Mouse (Mus musculus): ENCODE results near the gene Sgcg. TPM values are rescaled to one million over a fixed set of nuclear protein-coding genes. Genes with fewer than 3 reads are reported as not detected.

The Sgcg gene
- total RNA-seq, 1 experiment from 2014 or later = not detected

DNA sequence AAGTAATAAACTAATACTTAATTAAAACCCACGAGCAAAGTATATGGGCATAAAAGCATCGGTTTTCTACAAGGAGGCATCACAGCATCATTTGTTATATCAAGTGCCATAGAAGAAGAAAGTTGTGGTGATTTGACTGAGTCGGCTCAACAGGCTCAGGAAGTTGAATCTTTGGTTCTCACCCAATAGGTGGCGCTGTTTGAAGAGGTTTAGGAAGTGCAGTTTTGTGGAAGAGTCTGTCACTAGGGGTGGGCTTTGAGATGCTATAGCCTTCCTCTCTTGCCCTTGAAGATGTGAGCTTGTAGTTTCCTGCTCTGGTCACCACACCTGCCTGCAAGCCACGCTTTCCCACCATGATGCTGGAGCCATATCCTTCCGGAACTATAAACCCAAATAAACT lies 15.7 kb downstream of the Sgcg start:
- ATAC-seq (replicated peaks in 1 of 2; ENCODE audit: insufficient read depth in 1 of 2, low FRiP score in 2 of 2, low TSS enrichment in 1 of 2, low read depth in 1 of 2, poor library complexity in 2 of 2, severe bottlenecking in 2 of 2) = peak in 1 of 2 experiments; percentile 69; a peak in 1 of 4 replicates

DNA sequence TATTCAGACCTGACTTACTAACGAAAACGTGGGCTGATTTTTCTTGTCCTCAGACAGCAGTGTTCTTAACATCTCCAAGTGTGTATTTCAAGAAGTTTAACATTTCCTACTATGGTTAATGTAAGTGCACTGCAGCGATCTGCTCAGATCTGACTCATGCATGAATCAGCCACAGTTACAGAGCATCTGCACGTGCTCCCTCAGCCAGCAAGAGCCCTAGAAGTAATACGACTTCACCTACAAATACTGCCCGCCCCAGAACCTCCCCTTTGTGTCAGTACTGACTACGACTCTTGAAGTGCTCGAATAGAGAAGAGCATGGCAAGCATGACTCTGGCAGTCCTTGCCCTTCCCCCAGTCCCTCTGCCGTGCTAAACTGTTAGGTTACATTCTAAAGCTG lies 19.5 kb downstream of the Sgcg start:
- ATAC-seq (replicated peaks in 1 of 2; ENCODE audit: insufficient read depth in 1 of 2, low FRiP score in 2 of 2, low TSS enrichment in 1 of 2, low read depth in 1 of 2, poor library complexity in 2 of 2, severe bottlenecking in 2 of 2) = no peak

DNA sequence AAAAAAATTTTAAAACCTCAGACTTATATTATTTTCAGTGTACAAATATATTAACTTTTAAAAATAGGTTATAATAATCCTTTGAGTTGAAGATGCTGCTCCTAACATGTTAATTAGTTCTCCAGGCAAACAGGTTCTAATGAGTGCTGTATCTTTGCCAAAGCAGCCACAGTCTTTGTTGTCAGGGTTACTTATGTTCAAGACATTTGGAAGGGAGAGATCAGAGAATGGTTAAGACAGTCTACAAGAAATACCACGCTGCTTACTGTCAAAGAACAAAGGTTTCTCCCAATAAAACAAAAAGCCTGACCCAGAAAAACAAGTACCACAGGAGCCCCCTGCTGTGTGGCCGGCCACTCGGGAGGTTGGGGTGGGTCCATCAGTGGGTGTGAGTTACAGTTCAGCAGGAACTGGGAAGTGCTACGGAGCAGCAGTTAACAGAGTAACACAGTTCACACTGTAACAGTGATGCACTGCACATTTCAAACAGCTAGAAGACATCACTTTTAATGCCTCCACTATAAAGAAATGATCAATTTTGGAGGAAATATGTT lies 21.1 kb downstream of the Sgcg start:
- ATAC-seq (replicated peaks in 1 of 2; ENCODE audit: insufficient read depth in 1 of 2, low FRiP score in 2 of 2, low TSS enrichment in 1 of 2, low read depth in 1 of 2, poor library complexity in 2 of 2, severe bottlenecking in 2 of 2) = no peak

DNA sequence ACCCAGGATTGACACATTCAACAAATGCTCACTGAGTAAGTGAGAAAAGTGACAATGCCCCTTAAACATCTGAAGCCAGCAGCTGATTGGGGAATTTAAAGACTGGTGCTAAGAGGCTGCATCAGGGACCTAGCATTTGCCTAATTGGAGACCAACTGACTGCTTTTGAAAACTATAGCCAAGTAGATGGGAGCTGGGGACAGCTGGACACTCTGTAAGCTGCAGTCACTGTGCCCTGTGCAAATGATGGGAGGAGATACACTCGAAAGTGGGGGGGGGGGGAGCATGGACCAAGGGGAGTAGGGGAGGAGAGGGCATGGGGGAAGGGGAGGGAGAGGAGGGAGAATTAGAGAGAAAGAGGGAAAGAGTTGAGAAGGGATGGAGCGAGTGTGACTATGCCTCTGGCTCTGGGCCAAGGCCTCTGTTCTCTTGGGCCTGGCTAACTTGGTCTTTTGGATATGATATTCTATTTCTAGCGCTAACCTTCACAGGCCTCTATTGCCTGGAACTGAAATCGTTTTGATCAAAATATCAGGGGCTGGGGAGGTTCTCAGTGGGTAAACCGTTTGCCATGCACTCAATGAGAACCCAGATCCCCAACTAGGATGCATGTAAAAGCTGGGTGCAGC lies 22.3 kb downstream of the Sgcg start:
- ATAC-seq (replicated peaks in 1 of 2; ENCODE audit: insufficient read depth in 1 of 2, low FRiP score in 2 of 2, low TSS enrichment in 1 of 2, low read depth in 1 of 2, poor library complexity in 2 of 2, severe bottlenecking in 2 of 2) = no peak

DNA sequence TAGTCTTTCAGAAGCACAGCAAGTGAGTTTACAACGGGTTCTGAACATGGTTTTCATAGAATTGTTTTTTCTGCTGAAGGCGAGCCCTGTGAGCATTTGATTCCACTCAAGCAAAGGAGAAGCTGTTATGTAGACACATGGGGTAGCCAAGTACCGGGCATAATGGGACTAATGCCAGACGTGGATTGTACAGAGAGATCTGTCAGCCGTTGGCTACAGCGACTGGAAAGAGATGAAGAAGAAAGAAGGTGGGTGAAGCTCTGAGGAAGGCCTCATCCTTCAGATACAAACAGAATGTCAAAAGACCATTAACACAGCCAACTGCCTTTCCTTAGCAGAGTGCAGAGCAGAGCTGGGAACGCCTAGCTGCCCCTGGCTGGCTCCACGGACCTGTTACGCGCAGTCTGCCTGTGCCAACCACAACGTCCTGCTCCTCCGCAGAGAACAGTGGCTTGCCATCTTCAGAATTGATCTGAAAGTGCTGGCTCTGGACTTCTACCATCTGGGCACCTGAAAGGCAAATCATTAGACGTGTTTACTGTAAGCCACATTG lies 26.2 kb downstream of the Sgcg start:
- ATAC-seq (replicated peaks in 1 of 2; ENCODE audit: insufficient read depth in 1 of 2, low FRiP score in 2 of 2, low TSS enrichment in 1 of 2, low read depth in 1 of 2, poor library complexity in 2 of 2, severe bottlenecking in 2 of 2) = no peak

DNA sequence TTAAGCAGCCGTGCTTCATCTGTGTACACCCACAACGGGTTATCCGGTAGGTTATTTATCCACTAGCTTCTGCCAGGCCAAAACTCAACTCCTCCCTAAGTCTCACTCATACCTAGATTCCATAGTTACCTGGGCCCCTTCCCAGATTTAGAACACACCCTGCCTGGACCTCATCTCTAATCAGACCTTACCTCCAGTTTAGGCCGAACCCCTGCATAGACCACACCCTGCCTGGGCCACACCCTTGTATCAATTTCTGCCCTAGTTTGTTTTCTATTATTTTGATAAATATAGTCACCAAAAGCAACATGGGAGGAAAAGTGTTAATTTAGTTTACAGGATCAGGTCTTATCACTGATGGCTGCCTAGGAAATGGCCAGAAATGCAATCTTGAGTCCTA lies 28.1 kb downstream of the Sgcg start:
- ATAC-seq (replicated peaks in 1 of 2; ENCODE audit: insufficient read depth in 1 of 2, low FRiP score in 2 of 2, low TSS enrichment in 1 of 2, low read depth in 1 of 2, poor library complexity in 2 of 2, severe bottlenecking in 2 of 2) = no peak

DNA sequence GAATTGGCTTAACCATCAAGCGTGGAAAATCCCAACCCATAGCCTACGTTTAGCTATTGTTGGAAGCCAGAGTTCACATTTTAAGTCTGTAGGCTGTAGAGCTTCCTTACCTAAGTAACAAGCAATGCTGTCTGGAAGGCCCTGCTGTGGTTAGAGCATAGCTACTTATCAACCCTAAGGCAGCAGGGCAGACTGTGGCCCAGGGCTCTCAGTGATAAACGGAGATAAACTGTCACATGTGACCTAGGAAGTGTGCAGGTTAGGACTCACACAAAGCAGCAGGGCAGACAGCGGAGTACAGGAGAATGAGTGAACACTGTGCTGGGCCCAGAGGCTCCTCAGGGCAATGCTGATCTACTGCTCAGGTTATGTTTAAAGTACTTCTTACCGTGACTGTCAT lies 28.5 kb downstream of the Sgcg start:
- peak in 1 of 2 experiments; percentile 29; a peak in 1 of 4 replicates for ATAC-seq (replicated peaks in 1 of 2; ENCODE audit: insufficient read depth in 1 of 2, low FRiP score in 2 of 2, low TSS enrichment in 1 of 2, low read depth in 1 of 2, poor library complexity in 2 of 2, severe bottlenecking in 2 of 2)

DNA sequence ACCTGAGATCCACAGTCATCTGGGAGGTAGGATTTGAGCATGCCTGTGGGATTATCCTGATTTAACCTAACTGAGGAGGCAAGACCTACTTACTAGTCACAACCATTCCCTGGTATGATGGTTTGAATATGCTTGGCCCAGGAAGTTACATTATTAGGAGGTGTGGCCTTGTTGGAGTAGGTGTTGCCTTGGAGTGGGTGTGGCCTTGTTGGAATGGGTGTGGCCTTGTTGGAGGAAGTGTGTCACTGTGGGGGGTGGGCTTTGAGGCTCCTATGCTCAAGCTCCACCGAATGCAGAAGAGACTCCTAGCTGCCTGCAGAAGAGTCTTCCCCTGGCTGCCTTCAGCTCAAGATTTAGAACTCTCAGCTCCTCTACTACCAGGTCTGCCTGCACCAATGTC lies 32.1 kb downstream of the Sgcg start:
- ATAC-seq (replicated peaks in 1 of 2; ENCODE audit: insufficient read depth in 1 of 2, low FRiP score in 2 of 2, low TSS enrichment in 1 of 2, low read depth in 1 of 2, poor library complexity in 2 of 2, severe bottlenecking in 2 of 2) = no peak

DNA sequence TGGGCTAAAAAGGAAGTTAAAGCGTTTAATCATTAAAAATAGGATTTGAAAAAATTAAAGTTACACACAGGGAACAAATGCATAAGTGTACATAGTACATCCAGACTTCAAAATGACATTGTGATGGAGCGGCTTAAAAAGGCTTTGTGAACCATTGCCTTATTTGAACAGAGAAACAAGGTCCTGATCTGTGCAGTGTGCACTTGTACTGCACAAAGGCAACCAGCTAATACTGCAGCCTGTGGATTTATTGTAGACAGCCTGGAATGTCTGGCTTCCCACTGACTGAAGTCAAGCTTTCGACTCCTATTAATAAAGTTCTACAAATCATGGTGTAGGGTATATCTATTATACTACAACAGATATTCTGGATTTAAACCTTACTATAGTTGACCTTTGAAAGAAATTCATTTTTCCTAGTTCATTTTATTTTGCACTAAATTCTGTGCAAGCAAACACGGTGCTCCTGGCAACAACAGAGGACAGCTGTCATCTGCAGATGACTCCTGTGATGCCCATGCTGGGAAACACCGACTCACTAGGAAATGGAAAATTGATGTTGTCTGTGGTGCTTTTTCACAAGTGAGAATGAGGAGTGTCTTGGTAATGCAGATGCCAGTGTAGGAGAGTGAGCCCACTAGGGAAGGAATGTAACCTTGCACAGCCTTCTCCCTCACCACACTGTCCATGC lies 33.8 kb downstream of the Sgcg start:
- no peak for ATAC-seq (replicated peaks in 1 of 2; ENCODE audit: insufficient read depth in 1 of 2, low FRiP score in 2 of 2, low TSS enrichment in 1 of 2, low read depth in 1 of 2, poor library complexity in 2 of 2, severe bottlenecking in 2 of 2)

DNA sequence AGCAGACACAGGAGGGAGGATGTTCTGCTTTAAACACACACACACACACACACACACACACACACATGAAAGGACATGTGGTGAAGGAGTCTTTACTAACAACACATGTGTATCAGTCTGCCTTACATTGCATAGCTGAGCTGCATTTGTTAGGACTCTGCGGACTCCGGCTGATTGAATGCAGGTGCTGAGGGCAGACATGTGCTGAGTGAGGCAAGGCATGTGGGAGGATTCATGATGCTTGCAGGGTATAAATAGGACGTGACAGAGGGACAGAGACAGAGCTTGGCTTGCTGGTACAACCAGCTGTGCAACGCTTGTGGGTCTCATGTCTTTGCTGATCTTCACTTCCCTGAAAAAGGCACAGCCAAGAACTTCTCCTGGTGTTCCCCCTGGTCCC lies 34.5 kb downstream of the Sgcg start:
- ATAC-seq (replicated peaks in 1 of 2; ENCODE audit: insufficient read depth in 1 of 2, low FRiP score in 2 of 2, low TSS enrichment in 1 of 2, low read depth in 1 of 2, poor library complexity in 2 of 2, severe bottlenecking in 2 of 2) = no peak

DNA sequence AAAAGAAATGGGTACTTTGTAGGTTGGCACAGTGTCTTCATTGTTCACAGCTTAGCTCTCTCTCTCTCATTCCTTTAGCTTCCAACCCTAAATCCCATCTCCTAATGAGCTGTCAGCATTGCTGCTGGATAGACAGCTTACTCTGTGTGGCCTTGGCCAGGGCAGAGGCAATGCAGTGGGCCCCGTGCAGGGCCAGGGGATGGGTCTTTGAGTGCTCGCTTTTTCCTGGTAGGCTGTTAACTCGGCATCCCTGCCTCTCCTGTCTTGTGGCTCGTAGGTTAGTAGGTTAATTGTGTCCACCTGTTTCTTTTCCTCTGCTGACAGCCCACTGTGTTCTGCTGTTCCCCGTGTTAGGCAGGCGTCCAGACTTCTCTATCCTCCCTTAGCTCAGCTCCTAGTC lies 35.8 kb downstream of the Sgcg start:
- ATAC-seq (replicated peaks in 1 of 2; ENCODE audit: insufficient read depth in 1 of 2, low FRiP score in 2 of 2, low TSS enrichment in 1 of 2, low read depth in 1 of 2, poor library complexity in 2 of 2, severe bottlenecking in 2 of 2) = no peak; a peak in 1 of 4 replicates

DNA sequence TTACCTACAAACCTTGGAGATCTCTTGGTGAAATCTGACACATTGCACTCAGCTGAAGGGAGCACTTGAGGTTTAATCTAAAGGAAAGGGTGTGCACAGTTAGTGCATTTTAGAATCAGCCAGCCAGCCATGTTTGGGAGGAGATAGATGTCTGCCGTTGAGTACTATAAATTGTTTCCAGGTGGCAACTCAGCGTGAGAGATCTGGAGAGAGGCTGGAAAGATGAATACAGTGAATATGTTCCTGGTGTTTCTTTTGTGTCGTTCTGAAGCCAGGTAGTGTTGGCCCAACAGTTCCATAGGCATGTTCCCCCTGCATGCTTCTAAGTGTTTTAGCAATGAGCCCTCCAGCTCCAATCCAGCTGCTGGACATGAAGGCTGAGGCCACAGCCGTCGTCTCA lies 37.1 kb downstream of the Sgcg start:
- no peak for ATAC-seq (replicated peaks in 1 of 2; ENCODE audit: insufficient read depth in 1 of 2, low FRiP score in 2 of 2, low TSS enrichment in 1 of 2, low read depth in 1 of 2, poor library complexity in 2 of 2, severe bottlenecking in 2 of 2)

DNA sequence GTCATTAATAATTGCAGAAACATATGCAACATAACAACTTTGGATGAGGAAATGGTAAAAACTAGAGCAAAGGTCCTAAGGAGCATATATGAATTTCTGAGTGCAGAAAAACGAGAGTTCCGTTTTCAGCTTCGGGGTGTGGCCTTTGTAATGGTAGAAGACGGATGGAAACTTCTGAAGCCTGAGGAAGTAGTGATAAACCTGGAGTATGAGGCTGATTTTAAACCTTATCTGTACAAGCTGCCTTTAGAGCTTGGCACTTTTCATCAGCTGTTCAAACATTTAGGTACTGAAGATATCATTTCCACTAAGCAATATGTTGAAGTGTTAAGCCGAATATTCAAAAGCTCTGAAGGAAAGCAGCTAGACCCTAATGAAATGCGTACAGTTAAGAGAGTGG lies 46.5 kb downstream of the Sgcg start:
- ATAC-seq (replicated peaks in 1 of 2; ENCODE audit: insufficient read depth in 1 of 2, low FRiP score in 2 of 2, low TSS enrichment in 1 of 2, low read depth in 1 of 2, poor library complexity in 2 of 2, severe bottlenecking in 2 of 2) = no peak

DNA sequence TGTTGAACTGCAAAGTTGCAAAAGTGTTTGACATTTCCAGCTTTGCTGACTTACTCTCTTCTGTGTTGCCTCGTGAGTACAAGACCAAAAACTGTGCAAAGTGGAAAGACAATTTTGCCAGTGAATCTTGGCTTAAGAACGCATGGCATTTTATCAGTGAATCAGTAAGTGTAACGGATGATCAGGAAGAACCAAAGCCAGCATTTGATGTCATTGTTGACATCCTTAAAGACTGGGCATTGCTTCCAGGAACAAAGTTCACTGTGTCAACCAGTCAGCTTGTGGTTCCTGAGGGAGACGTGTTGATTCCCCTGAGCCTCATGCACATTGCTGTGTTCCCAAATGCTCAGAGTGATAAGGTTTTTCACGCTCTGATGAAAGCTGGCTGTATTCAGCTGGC lies 48.2 kb downstream of the Sgcg start:
- no peak for ATAC-seq (replicated peaks in 1 of 2; ENCODE audit: insufficient read depth in 1 of 2, low FRiP score in 2 of 2, low TSS enrichment in 1 of 2, low read depth in 1 of 2, poor library complexity in 2 of 2, severe bottlenecking in 2 of 2)

DNA sequence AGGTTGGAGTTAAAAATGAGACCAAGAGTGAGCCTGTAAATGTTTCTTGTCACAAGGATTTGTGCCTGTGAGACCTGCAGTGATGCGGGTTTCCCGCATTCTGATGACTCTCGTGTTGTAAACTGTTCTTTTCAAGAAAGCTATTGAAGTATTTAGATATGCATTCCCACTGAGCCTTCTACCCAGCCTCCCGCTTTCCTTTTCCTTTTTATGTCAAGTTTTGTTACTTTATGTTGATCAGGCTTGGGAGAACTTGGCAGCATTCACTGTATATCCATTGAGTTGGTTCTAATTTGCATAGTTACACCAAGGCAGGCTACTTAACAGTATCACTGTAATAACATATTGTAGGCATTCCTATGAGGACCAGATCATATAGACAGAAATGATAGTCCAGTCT lies 63.9 kb downstream of the Sgcg start:
- ATAC-seq (replicated peaks in 1 of 2; ENCODE audit: insufficient read depth in 1 of 2, low FRiP score in 2 of 2, low TSS enrichment in 1 of 2, low read depth in 1 of 2, poor library complexity in 2 of 2, severe bottlenecking in 2 of 2) = no peak

DNA sequence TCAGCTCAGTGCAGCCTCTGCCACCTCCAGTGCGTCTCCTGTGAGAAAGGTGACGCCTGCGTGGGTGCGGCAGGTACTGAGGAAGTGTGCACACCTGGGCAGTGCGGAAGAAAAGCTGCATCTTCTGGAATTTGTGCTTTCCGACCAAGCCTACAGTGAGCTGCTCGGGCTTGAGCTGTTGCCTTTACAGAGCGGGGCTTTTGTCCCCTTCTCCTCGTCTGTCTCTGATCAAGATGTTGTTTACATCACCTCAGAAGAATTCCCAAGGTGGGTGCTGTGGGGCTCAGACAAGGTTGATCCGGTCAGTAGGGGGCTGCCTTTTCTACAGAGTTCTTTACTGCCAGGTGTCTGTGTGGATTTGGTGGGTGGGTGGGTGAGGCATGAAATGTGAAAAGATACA lies 66.0 kb downstream of the Sgcg start:
- no peak for ATAC-seq (replicated peaks in 1 of 2; ENCODE audit: insufficient read depth in 1 of 2, low FRiP score in 2 of 2, low TSS enrichment in 1 of 2, low read depth in 1 of 2, poor library complexity in 2 of 2, severe bottlenecking in 2 of 2)

DNA sequence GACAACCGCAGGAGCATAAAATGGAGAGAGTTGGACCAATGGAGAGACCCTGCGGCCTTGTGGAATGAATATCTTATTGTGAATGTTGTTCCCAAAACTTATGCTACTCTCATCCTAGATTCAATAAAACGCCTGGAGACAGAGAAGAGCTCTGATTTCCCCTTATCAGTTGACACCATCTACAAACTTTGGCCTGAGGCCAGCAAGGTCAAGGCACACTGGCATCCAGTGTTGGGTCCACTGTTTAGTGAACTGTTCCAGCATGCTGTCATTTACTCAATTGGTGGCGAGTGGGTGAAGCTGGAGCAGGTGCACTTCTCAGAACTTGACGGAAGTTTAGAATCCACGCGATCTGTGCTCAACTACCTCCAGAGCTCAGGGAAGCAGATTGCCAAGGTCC lies 66.4 kb downstream of the Sgcg start:
- ATAC-seq (replicated peaks in 1 of 2; ENCODE audit: insufficient read depth in 1 of 2, low FRiP score in 2 of 2, low TSS enrichment in 1 of 2, low read depth in 1 of 2, poor library complexity in 2 of 2, severe bottlenecking in 2 of 2) = no peak

DNA sequence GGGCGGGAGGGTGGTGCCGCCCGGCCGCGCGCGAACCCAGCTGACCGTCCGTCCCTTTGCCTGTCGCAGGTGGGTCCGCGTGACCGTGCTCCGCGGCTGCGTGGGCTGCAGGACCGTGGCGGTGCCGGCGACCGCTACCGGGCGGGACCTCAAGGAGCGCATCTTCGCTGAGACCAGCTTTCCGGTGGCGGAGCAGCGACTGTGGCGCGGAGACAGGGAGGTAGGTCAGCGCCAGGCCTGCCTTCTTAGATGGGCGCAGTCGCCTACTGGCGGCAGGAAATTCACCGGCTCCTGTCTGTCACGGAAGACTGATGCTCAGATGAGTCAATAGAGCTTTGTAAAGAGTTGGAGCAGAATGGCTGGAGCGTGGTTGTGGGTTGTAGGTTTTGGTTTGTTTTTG lies 85.1 kb downstream of the Sgcg start:
- ATAC-seq (replicated peaks in 1 of 2; ENCODE audit: insufficient read depth in 1 of 2, low FRiP score in 2 of 2, low TSS enrichment in 1 of 2, low read depth in 1 of 2, poor library complexity in 2 of 2, severe bottlenecking in 2 of 2) = peak; percentile 28 to 38; a peak in 3 of 4 replicates
